Mouse (Mus musculus): ENCODE measurements around the gene Slc35e3.
"Not testable (repeated sequence)": the region's sequence is repeated elsewhere in the genome, so short reads cannot be mapped to it uniquely, and the experiment has no call there.

Slc35e3 gene

DNA sequence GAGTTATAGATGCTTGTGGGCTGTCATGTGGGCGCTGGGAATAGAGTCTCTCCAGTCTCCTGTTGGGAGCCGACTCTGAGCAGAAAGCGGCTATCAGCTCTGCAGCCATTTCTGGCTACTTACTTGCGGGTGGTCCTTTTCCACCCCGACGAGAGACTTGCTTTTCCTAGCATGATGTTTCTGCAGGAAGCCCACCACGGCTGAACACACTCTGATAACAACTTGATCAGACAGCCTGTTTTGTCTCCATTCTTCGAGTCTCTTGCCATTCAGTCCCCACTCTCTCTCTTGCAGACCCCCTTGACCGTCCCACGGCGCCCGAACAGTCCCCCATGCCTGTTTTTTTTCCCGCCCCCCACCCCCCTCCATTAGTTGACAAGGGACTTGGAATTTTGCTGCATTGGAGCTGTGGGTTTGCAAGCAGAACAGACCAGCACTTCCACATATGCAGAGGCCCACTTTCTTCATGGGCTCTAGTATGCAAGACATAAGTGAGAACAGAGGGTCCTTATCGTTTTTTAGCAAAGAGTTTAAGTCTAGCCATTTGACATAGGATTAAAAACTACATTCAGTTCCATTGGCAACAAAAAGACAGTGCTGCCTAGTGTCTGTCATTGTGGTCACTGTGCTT, 13.1 kb downstream of the Slc35e3 start:
- DNase-seq (ENCODE audit: low spot score), result no peak

DNA sequence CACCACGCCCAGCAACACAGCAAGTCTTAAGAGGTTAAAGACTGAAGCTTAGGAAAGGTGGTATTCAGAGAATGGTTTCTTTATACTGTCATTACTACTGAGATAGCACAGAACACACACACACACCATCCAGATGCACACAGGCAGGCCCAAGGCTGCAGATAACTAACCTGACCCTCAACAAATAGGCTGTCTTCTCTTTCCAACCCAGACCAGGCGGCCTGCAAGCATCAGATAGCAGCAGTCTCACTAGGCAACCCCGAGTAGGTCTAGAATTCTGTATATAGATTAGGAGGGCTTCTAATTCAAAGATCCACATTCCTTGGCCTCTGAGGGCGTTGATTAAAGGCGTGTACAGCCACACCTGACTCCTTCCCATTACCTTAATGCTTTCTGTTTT, 14.0 kb downstream of the Slc35e3 start:
- no peak for DNase-seq (ENCODE audit: low spot score)

DNA sequence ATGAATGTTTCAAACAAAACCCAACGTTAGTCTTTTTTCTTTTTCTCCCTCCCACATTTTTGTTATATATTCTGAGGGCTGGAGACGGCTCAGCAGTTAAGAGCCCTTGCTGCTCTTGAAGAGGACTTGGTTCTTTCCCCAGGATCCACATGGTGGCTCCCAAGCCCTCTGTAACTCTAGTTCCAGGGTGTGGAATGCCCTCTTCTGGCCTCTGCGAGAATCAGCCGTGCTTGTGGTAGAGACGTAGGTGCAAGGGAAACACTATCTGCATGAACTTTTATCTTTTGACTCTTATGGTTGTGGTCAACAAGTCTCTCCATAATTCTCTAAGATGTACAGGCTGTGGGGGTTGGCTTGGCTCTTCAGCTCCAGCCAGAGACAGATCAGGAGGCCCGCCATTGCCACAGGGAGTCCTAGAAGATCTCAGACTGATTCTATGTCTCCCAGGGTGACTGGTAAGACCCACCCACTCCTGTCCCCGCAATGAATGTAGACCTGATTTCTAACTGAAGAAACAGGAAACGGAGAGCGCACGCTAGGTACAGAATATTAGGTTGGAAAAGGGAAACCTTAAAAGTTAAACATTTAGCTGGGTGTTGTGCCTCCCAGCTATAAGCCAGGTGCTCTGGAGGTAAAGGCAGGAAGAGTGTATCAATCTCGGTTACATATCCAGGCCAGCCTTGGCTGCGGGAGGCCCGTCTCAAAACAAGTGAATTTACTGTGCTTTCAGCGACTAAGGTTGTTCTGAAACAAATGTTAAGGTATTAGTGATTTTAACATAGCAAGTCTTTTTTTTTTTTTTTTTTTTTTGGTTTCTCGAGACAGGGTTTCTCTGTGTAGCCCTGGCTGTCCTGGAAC, 14.7 kb downstream of the Slc35e3 start:
- DNase-seq (ENCODE audit: low spot score), result peak; percentile 49

DNA sequence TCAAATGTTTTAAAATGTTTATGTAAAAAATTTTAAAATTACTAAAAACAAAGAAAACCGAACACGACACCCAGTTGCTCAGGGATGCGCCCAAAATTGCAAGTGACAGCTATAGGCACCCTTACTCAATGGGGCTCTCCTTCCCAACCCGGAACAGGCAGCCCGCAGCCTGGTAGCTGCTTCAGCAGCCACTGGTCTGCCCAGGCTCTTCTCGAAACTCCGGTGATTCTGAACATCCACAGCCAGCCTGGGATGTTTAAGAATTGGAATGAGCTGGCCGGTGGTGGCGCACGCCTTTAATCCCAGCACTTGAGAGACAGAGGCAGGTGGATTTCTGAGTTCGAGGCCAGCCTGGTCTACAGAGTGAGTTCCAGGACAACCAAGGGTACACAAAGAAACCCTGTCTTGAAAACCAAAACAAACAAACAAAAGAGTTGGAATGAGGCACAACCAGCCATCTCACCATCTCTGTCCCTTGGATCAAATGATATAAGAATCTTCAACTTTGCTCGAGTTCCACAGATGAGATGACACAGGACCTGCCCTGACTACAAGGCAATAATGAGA, 15.4 kb downstream of the Slc35e3 start:
- no peak for DNase-seq (ENCODE audit: low spot score)

DNA sequence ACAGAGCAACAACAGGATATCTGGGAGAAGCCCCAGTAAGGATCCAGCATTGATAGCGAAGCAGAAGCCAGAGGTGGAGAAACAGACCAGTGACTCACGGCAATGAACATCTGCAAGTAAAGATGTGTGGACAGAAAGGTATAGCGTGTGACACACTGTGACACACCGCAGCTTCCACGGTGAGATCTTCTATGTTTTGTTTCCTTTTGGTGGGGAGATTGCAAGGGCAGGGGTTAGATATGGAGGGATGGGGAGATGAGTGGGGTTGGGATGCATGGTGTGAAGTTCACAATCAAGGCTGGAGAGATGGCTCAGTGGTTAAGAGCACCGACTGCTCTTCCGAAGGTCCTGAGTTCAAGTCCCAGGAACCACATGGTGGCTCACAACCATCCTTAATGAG, 16.0 kb downstream of the Slc35e3 start:
- no peak for DNase-seq (ENCODE audit: low spot score)

DNA sequence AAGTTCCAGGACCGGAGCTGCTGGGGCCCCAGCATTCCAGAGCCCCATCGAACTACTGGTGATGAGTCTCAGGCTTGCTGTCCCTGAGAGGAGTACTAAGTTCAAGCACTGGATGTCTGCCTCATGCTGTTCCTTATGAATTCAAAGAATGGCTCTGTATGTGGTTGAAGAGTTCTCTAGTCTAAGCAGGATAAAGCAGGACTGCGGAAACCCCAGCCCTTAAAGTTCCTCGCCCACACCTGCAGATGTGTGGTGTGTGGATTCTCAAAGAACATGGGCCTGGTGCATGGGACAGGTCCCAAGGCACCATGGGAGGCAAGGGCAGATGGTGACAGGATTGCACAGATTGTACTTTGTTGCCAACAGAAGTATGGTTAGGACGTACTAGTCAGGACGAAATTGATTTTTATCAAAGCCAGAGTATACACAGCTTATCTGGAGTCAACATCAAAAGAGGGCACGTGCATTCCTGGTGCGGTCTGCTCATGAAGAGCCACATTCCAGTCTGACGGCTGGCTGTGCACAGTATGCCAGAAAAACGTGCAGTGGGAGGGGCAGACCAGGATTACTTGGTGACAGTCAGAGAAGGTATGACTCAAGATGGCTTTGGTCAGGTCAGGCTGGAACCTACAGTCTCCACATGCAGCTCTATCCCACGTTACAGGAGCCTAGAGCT, 16.9 kb downstream of the Slc35e3 start:
- DNase-seq (ENCODE audit: low spot score), result no peak

DNA sequence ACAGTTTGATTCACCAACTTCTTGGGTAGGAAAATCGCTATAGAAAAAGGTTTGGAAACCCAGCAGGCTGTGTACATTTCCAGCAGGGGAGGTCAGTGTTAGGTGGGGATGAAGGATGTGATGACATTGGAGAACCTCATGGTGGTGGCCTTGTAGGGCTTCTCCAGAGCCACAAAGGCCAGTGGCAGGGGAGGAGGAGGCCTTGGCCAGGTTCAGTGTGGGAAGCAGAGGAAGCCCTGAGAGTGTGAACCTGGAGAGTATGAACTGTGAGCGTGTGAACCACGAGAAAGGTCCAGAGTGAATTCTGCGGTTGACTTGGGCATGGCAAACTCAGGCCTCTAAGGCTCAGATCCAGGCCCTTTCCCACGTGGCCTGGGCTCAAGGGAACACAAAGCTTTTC, 17.6 kb downstream of the Slc35e3 start:
- no peak for DNase-seq (ENCODE audit: low spot score)

GRCm38 (mm10) chr10:117727518-117728110, 18.6 kb downstream of the Slc35e3 start:
- no peak for DNase-seq (ENCODE audit: low spot score)

DNA sequence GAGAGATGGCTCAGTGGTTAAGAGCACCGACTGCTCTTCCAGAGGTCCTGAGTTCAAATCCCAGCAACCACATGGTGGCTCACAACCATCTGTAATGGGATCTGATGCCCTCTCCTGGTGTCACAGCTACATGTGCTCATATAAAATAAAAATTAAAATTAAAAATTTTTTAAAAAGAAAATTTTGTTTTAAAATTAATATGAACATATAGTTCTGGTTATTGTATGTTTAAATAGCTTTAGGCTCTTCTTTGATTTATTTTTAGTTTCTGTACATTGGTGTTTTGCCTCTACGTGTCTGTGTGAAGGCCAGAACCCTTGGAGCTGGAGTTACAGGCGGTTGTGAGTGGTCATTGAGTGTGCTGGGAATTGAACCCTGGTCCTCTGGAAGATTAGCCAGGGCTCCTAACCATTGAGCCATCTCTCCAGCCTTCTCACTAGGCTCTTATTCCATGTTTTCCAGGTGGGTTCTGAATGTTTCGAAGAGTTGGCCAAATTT, 19.2 kb downstream of the Slc35e3 start:
- DNase-seq (ENCODE audit: low spot score), result no peak

DNA sequence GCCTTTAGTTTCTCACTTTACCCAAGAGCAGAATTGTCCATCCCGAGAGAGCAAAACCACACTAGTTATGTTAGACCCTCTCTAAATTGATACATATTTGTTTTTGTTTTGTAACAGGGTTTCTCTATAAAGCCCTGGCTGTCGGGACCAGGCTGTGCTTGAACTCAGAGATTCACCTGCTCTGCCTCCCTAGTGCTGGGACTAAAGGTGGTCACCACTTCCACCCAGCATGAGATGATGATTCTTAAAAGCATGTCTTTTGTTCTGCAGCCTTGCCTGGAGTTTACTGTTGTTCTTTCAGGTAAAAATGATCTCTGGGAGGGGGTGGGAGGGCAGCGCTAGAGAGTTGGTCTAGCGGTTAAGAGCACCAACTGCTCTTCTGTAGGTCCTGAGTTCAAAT, 19.8 kb downstream of the Slc35e3 start:
- DNase-seq (ENCODE audit: low spot score), result no peak

- no peak for DNase-seq (ENCODE audit: low spot score)
Observed at GRCm38 (mm10) chr10:117725671-117726070, 20.5 kb downstream of the Slc35e3 start.

- DNase-seq (ENCODE audit: low spot score), result no peak
Observed at GRCm38 (mm10) chr10:117724804-117725361, 21.3 kb downstream of the Slc35e3 start.

DNA sequence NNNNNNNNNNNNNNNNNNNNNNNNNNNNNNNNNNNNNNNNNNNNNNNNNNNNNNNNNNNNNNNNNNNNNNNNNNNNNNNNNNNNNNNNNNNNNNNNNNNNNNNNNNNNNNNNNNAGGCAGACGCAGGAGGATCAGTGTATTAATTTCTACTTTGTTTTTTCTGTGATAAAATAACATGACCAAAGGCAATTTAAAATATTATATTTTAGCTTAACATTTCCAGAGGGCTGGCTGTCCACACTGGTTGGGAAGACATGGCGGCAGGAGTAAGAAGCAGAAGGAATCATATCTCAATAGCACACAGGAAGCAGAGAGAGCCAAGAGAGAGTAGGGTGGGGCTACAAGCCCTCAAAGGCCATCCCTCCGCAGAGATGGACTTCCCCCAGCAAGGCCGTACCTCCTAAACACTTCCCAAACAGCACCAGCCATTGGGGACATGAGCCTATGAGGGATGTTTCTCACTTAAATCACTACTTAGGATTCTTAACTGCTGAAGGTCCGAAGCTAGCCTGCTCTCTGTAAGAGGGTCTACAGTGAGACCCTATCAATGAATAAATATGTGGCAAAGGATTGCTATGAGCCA, 21.9 kb downstream of the Slc35e3 start:
- no peak for DNase-seq (ENCODE audit: low spot score)

DNA sequence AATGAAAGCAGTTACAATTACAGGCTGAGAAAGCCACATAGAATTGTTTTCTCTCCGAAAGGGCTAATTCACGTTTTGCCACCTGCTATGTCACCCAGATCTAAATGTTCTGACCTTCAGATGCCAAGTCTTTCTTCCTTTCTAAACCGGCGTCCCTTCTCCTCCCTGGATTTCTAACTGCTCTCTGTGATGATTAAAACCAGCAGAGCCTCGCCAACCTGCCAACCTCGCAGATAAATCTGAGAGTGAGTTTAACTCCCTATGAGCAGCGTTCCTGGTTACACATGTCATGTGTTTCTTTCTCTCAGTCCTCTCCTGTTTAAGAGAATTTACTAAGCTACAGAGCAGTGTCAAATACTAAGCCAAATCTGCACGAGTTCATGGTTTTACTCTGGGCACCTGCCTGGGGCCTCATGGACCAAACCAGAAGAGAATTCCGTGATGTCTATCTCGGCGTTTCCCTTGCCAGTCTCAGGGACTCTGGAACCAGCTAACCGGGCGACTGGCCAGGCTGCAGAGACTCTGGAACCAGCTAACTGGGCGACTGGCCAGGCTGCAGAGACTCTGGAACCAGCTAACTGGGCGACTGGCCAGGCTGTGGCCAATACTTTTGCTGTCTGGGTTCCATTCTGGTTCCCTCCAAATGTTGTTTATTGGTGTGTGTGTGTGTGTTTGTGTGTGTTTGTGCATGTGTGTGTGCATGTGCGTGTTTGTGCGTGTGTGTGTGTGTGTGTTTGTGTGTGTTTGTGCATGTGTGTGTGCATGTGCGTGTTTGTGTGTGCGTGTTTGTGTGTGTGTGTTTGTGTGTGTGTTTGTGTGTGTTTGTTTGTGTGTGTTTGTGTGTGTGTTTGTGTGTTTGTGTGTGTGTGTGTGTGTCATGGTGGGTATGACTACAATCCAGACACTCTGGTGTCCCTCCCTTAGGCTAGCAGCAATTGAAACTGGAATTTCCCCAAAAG, 27.7 kb downstream of the Slc35e3 start:
- peak; percentile 37 for DNase-seq (ENCODE audit: low spot score)

GRCm38 (mm10) chr10:117717583-117717982, 28.6 kb downstream of the Slc35e3 start:
- DNase-seq (ENCODE audit: low spot score), result no peak

DNA sequence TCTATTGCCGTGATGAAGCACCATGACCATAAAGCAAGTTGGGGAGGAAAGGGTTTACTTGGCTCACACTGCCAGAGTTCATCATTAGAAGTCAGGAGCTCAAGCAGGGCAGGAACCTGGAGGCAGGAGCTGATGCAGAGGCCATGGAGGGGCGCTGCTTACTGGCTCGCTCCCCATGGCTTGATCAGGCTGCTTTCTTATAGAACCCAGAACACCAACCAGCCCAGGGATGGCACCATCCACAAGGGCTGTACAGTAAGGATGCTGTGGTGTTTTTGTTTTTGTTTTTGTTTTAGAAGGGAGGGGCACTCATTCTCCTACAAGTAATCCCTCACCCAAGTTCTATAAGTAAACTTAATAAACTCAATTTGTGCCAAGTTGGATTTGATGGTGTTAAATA, 29.5 kb downstream of the Slc35e3 start:
- DNase-seq (ENCODE audit: low spot score), result no peak

GRCm38 (mm10) chr10:117715654-117716053, 30.5 kb downstream of the Slc35e3 start:
- not testable (repeated sequence) for DNase-seq (ENCODE audit: low spot score)

DNA sequence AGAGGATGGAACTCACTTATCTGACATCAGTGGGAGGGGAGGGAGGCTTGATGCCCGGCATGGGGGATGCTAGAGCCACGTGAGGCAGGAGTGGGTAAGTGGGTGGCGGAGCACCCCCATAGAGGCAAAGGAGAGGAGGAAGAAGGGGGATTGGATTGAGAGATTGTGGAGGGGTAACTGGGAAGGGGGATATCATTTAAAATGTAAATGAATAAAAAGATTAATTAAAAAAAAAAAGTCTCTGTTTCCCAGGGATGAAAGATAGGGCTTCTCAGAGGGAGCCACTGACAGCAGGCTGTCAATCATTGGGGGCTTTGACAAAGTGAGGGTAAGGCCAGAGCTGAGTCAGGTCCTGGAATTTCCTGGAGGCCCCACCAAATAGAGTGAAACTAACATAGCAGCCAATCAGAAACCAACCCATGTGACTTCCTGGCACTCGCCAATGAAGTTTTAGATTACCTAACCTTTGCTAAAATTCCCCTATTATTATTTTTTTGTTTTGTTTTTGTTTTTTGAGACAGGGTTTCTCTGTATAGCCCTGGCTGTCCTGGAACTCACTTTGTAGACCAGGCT, 31.2 kb downstream of the Slc35e3 start:
- DNase-seq (ENCODE audit: low spot score), result no peak

- DNase-seq (ENCODE audit: low spot score), result no peak
Observed at GRCm38 (mm10) chr10:117714048-117714545, 32.1 kb downstream of the Slc35e3 start.

DNA sequence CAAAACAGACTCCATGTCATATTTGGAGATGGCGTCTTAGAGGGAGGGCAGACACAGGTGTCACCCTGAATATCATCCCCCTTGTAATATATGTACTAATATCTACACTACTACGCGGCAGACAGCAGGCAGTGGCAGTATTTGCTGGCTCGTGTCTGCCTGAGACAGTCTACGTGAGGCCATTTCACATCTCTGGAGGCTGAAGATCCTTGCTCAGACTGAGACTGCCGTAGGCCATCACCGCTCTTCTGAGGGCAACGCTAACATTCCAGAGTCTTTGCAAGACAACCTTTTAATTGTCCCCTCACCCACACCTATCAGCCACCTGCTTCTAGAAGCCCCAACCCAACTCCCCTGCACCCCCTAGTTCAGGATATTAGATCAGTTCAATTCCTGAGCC, 32.7 kb downstream of the Slc35e3 start:
- DNase-seq (ENCODE audit: low spot score), result no peak

Data from ovary, postnatal 14 days (tissue).